Mouse (Mus musculus) lung, postnatal 36 days (tissue): ENCODE measurements around the gene Flywch1.

Experiments used
- DNase-seq: peaks from one replicate; pipeline ENCODE4 v3.0.0; 2022; ENCODE audit warnings: mixed read lengths

Gene Flywch1

DNA sequence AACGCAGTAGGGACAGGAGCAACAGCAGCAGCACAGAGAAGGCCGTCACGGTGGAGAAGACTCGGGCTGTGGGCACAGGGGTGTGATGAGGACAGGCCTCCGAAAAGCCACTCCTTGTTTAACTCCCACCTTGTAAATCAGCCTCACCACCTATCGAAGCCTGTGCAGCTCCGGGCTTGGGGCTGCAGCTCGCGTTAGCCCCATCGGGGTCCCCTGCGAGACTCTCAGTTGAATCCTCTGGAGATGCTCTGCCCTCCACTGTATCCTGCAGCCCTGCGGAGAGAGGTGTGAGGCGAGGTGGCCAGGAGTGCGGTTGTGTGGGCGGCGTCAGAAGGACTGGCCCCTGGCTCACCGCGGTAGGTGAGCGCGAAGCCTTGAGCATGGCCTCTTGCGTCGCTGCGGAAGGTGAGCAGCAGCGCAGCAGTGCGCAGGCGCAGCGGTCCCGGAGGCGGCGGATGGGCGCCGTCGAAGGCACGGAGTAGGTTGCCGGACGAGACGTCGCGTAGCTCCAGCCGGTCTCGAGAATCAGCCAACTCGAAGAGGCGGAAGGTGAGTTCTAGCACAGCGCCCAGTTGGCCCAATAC, 29.1 kb downstream of the Flywch1 start:
- DNase-seq = peak; percentile 32

DNA sequence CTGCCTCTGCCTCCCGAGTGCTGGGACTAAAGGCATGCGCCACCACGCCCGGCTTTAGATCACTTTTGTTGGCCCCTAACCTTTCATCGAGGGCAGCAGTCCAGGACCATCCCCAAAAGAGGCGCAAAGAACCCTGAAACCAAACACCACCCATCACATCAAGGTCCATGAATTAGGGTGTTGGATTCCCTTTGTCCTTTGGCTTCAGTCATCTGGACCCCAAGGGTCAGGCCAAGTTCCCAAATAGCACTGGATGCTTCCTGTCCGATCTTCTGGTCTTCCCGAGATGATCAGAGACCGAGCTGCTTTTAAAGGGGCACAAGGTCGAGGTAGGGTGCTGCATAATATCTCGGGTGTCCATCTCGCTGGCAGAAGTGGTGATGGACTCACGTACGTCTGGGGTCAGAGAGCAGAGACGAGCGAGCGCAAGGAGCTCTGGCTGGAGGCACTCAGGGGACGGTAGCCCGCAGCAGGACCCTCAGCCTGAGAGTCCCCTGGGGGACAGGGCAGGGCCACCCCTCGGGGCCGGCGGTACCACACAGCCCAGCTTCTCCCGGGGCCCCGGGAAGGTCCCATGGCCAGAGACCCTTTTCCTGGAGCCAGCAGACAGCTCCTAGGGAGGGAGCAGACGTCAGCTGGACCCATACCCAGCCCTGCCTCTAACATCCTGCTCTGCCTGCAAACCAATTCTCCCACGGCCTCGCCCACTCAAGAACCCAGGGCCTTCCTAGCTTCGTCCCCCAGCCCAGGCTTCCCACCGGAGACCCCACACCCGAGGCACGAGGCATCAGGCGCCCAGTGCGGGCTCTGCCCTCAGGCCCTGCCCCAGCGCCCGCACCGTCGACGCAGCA, 29.8 kb downstream of the Flywch1 start:
- DNase-seq = no peak

DNA sequence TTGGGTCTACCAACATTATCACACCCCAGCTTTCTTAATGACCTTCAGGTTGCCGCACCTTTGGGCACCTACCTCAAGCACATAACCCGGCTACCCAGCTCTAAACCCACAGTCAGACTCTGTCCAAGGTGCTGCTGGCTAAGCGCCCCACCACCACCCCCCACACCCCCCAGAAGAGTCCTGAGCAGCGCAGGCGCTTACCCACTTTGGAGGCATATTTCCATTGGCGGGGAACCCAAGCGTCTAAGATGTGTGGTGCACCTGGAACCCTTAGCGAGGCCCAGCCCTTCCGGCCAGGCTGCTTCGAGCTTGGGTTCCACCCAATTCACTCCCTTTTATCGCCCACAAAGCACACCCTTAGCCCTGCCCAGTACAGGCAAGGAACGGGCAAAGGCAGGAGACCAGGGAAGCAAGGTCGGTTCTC, 30.8 kb downstream of the Flywch1 start, which contains the start of gene Paqr4:
TSS of gene Paqr4 (minus strand) at position 270 of the 424 bp plus-strand sequence.
- peak; percentile 40 for DNase-seq

DNA sequence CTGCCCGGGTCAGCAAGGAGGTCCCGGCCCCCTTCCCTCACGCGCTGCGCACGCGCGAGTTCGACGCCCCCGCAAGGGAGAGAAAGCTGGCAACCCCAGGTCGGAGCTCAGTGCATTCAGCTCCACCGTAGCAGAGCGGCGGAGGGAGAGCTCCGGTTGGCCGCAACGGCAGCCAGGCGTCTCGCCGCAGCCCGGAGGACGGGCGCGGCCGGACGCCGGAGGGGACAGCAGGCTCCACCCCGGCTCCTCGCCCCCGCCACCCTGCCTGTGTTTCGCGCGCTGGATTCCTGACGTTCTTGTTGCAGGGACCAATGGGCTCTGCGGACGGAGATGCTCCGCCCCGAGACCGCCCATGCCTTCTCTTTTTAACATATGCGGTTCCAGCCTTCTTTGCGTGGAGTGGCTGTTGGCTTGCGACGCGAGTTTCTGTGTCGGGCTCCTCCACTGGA, 31.2 kb downstream of the Flywch1 start:
- DNase-seq = peak; percentile 97

DNA sequence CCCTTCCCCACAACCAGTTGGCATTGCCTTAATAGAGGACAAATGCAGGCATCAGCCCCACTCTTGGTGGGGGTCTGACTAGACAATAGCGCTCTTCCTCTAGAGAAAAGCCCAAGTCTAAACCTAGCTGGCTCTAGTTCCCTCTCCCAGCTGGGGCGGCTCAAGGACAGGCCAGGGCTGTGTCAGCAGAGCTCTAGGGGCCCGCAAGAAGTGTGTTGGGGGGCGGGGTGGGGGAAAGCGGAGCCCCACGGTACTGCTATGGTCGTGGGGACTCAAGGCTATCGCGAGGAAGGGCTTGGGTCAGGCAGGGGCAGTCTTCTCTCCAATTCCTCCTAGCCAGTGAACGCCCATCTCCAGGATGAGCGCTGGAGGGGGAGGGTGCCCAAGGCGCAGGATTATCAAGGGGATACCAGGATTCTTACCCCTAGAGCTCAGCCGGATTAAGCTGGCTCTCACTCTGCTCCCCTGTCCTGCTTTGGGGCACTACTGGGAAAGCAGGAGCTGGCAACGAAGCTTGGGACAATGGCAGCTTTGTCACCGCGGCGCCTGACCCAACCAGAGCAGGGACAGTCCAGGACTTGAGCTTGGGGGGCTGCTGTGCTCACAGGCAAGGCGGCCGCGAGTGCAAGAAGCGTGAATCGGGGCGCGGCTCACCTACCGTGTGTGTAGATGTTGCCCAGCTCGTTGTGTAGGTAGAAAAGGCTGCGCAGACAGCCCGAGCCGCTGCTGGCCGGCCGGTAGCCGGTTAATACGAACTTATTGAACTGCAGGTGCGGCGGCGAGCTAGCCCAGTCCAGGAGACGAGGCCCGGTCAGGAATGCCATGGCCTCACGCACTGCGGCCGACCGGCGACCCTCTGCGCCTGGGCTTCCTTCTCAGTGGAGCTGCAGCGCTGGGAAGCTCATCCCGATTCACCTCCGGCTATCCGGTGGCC, 31.9 kb downstream of the Flywch1 start:
- DNase-seq = peak; percentile 32

DNA sequence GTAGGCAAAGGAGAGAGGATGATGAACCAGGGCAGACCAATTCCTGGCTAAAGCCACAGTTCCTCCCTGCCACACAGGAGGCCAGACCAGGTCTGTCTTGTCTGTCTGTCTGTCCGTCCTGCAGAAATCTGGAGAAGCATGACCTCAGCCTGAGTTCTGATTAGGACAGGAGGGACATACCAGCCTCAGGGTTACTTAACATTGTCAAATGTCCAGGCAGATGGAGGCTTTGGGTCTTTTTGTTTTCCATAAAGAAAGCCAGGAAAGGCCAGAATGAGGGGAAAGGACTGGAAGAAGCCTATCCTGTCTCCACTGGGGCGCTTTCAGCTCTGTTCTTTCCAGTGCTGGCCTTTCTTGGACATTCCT, 32.6 kb downstream of the Flywch1 start:
- no peak for DNase-seq

DNA sequence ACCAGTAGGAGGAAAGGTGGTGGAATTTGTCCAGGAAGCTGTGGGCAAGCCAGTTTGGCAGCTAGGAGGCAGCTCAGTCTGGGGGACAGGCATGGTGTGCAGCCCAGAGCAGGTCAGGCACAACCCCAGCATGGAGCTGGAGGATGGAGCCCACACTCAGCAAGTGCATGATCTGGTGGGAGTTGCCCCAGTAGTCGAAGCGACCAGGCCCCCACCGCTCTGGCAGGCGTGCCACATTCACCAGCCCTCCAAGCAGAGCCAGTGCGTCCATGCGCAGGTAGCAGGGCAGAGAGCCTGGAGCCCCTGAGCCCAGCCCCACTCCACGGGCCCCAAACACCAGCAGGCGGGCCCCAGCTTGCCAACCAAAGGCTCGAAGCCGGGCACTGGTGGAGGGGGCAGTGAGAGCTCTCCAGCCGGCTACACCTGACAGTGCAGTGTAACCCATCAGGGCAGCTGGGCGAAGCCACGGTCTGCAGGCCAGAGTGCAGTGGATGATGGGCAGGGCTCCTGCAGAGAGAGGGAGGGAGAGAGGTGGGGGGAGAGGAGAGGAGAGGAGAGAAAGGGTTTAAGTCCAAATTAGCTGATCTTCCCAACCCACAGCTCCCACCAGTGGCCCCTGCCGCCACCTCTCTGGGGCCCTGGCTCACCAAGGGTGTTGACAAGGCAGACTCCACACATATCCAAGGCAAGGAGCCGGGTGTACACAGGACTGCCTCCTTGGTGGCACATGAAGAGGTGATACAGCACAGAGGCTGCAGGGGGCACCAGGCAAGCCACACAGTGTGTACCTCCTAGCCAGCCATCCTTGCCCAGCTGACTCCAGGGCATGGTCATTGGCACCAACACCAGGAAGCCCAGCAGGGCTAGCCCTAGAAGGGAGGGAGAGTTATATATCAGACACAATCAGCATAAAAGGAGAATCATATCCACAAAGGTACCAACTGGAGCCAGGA, 33.6 kb downstream of the Flywch1 start:
- DNase-seq = peak; percentile 28

DNA sequence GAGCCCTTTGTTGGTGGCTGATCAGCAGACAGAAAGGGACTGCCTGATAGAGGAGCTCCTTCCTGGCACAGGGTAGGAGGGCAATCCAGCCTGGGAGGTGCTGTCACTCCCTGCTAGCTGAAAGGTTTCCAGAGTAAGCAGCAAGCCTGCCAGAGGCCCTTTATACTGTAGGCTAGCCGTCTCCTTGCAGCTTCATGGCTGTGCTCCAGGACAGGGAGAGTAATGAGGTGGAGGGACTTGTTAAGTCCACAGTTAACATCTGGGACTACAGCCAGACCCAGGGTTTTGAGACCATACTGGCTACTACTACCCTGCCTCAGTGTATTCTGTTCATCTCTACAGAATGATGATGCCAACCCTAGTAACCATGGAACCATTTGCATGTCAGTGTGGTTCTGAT, 37.1 kb downstream of the Flywch1 start:
- no peak for DNase-seq

DNA sequence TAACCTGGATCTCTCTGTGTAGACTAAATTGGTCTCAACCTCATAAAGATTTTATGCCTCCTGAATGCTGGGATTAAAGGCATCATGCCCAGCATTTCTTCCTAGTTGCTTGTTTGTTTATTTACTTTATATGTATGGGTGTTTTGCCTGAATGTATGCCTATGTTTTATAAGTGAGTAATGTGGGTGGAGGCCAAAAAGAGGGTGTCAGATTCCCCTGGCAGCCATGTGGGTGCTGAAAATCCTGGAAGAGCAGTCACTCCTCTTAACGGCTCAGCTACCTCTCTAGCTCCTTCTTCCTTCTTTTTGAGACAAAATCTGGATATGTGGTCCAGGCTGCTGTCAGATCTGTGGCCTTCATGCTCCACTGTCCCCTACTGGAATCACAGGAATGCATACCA, 41.0 kb downstream of the Flywch1 start:
- DNase-seq = no peak

DNA sequence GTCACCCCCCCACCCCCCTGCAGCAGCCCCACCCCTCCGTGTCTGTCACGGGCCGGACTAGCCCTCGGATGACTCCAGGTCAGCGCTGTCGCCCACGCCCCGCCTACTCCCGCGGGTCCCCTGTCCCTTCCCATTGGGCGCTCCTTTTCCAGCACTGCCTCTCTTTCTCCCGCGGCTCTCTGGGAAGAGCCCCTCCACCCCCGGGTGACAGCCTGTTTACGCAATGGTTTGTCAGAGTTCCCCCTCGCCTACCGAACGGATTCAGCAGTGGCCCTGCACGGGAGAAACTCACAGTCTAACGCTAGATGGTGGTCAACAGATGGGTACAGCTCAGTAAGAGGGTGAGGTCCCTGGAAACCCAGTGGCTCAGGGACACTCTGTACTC, 44.7 kb downstream of the Flywch1 start:
- DNase-seq = peak; percentile 84

DNA sequence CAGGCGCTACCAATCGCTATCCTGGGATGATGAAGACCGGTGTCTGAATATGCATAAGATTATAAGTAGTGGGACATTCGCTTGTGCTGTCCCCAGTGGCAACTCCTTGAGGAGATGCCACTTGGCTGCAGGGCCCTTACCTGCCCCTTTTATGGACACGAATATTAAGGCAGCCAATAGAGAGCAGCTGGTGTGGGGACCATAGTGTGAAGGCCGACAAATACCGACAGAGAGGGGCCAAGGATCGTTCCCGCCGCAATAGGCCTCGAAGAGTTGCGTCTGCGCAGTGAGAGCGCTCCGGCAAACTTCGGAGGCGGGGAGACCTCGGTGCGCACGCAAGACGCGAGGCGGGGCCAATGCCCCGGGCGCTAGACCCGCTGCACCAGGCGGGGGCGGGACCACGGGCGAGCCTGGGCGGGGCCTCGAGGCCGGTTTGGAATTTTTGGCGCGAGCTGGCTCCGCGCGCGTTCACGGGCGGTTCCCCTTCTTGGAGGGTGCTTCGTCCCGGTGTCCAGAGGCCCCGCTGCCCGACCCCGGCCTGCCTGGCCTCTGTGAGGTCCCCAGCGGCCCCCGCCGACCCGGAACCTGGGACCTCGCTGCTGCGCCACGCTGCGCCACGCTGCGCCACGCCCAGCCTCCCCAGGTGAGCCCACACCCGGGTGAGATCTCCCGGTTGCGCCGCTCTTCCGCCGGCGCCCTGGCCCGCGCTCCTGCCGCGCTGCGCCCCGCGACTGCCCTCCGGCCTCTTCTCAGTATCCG, 45.2 kb downstream of the Flywch1 start, which contains the start of gene Pkmyt1:
TSS of gene Pkmyt1 (plus strand) at position 338 of the 759 bp plus-strand sequence.
- peak; percentile 96 for DNase-seq

DNA sequence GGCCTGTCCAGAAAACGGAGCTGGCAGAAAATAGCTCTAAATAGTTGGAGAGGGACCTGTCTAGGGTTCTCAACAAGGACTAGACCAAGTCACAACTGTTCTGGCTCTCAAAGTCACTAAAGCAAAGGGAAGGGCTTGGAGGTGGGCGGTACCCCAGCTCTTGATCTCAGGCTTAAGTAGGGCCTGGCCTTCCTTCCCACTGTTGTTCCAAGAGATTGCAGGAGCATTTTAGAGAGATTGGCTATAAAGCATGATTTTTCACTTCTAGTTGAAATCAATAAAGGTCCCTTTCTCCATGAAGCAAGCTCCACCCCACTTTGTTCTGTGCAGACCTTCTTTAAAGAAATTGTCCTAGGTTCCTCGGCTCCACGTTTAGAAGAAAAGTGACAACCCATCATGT, 45.9 kb downstream of the Flywch1 start:
- DNase-seq = no peak

DNA sequence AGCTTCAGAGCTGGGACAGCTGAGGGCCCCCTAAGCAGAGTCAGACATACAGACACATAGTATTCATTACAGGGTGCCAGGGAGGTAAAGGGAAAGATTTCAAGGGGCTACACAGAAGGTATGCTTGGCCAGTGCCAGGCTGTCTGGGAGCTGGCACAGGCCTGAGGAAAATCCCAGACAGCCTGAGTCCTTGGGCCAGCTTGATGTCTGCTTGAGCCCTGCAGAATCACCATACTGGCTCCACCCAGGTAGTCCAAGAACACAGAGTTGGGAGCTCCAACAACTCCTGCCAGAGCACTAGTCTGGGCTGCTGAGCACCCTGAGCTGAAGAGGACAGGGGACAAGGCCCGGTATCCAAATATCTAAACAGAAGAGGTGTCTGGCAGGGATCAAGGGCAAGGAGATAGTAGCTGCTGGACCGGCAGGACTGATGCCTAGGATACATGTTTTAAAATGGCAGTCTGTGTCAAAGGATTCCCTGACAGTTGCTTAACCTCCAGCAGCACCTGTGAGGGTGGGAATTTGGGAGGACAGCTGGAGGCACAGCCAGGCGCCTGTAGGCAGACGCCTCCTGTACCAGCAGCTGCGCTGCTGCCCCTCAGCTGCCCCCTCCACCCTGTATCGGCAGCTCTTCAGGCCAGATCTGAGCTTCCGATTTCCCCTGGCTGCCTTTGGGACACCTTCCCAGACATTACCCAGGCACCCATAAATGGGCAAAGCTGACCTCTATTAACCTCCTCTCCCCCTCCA, 48.9 kb downstream of the Flywch1 start, which contains the start of gene 1520401A03Rik:
TSS of gene 1520401A03Rik (minus strand) at position 408 of the 750 bp plus-strand sequence.
- DNase-seq = no peak

DNA sequence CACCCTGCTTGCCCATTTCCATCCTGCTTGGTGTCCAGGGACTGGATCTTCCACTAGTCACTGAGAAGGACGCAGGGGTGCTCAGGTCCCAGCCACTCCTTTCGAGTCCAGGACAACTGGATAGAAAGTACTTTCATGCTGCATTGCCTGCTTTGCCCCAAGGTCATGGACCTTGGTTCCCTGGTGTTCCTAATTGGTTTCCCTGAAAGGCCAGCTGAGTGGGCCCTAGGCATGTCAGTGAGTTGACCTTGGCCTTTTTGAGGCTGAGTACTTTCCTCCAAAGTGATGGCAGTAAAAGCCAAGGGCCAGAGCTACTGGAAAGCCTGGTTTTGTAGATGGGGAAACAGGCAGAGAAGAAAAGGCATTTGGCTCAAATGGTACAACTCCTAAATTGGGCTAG, 49.5 kb downstream of the Flywch1 start:
- DNase-seq = no peak

DNA sequence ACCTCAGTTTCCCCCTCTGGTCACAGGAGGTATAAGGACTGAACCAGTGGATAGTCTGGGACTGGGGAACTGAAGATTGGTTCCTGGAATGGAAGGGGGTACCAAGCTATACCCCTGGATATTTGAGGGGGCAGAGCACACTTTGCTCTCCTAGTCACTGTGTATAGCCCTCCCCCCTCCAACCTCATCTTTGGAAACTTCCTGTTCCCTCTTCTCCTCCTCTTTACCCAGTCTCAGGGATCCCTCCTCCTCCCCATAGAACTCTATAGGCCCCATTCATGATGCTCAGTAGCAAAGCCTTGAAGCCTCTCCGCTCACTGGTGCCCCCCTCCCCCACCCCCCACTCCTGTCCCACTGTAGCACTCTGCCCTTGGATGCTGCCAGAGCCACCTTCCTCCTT, 51.9 kb downstream of the Flywch1 start:
- DNase-seq = no peak

DNA sequence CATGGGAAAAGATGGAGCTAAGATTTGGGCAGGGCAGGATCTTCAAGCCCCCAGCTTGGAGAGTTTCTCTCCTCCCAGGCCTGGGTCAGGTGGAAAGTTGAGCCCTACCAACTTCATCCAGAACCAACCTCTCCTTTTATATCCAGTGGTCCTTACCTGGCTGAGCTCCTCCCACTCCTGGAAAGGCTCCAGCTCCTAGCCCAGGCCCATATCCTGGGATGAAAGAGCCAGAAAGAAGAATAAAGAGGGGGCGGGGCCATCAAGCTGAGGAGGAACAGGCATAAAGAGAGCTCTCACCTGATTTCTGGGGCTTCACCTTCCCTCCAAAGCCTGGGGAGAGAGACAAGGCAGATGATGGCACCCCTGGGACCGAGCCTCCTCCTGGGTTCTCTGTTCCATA, 54.4 kb downstream of the Flywch1 start:
- no peak for DNase-seq

DNA sequence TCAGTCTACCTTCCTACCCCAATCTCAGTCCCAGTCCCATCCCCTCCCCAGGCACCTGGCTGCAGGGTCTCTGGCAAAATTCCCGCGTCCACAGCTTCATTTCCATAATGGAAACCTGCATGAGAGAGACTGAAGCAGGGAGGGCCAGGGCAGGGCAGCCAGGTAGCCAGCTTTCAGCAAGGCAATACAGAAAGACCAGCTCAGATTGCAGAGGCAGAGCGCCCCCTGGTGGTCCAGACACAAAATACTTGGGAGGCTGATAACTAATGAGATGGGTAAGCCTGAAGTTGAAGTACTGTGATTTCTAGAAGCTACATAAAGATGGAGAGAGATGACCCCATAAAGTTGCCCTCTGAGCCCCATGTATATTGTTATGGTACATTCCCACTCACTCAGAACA, 65.2 kb downstream of the Flywch1 start:
- peak; percentile 81 for DNase-seq

DNA sequence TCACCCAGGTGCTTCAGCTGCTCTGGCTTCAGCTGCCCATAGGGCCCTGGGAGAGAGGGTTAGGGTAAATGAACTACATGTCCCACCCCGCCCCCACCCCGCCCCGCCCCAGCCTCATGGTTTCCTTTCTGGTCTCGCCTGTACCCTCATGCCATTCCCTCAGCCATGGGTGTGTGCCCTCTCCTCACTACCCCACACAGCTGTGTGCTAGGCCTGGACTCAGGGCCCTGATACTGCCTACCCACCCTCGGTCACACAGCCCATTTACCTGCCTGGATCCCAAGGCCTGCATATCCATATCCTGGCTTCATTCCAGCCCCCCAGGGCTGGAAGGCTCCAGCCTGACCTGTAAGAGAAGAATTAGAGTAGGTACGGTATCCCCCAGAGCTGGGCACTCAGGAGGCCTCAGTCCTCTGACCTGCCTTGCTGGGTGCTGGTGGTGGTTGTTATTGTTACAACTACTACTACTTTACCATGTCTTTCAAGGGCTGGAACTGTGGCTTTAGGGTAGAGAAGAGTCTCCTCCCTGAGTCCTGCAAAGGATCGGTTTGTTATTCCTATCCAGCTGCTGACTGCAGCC, 65.8 kb downstream of the Flywch1 start:
- no peak for DNase-seq

DNA sequence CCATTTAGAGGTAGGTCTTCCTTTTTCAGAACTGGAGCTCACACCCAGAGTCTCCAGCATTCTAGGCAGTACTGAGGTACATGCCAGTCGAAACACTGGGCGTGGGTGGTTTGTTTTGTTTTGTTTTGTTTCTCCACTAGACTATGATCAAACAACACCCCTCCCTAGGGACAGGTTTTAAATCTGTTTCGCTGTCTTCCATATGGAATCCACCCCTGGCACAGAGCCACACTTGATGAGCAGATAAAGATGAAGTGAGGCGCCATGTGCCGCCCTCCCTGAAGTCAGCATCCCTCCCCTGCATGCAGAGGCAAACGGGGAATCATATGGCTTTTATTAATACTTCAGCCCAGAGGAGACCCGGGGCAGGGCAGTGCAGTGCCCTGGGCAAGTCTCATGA, 66.7 kb downstream of the Flywch1 start:
- DNase-seq = no peak

DNA sequence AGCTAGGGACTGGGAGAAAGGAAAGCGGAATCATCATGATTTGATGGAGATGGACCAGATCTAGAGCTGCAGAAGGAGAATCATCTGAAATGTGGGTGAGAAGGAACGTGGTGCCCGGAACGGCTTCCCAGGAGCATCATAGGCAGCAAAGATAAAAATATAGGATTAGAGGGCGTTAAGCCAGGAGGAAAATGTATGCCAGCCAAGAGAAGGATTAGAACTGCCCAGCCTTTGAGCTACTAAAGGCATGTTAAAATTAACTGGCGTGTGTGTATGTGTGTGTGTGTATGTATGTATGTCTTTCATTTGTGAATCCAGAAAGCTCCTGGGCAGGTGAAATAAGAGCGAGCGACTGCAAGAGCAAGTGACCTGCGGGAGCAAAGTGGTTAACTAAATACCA, 68.1 kb downstream of the Flywch1 start:
- no peak for DNase-seq
